Mouse (Mus musculus): ENCODE results near the gene Serinc3.
"Not testable (repeated sequence)": the region's sequence is repeated elsewhere in the genome, so short reads cannot be mapped to it uniquely, and the experiment has no call there.

The Serinc3 gene

GRCm38 (mm10) chr2:163644575-163645385, at the start of gene Serinc3:
TSS of gene Serinc3 (minus strand) at chr2:163645131.
- DNase-seq (ENCODE audit: extremely low read depth, low read depth, low spot score), result no peak

GRCm38 (mm10) chr2:163693716-163694314, 48.9 kb upstream of the Serinc3 start:
- no peak for DNase-seq (ENCODE audit: extremely low read depth, low read depth, low spot score)

GRCm38 (mm10) chr2:163692873-163693612, 48.1 kb upstream of the Serinc3 start:
- no peak for DNase-seq (ENCODE audit: extremely low read depth, low read depth, low spot score)

GRCm38 (mm10) chr2:163691846-163692605, 47.1 kb upstream of the Serinc3 start:
- DNase-seq (ENCODE audit: extremely low read depth, low read depth, low spot score), result no peak

GRCm38 (mm10) chr2:163690409-163691304, 45.7 kb upstream of the Serinc3 start:
- DNase-seq (ENCODE audit: extremely low read depth, low read depth, low spot score), result no peak

GRCm38 (mm10) chr2:163689771-163690170, 44.8 kb upstream of the Serinc3 start:
- DNase-seq (ENCODE audit: extremely low read depth, low read depth, low spot score), result no peak

GRCm38 (mm10) chr2:163688377-163688776, 43.4 kb upstream of the Serinc3 start:
- not testable (repeated sequence) for DNase-seq (ENCODE audit: extremely low read depth, low read depth, low spot score)

- DNase-seq (ENCODE audit: extremely low read depth, low read depth, low spot score), result no peak
Observed at GRCm38 (mm10) chr2:163686886-163687285, 42.0 kb upstream of the Serinc3 start.

- DNase-seq (ENCODE audit: extremely low read depth, low read depth, low spot score), result no peak
Observed at GRCm38 (mm10) chr2:163686233-163686632, 41.3 kb upstream of the Serinc3 start.

- DNase-seq (ENCODE audit: extremely low read depth, low read depth, low spot score), result no peak
Observed at GRCm38 (mm10) chr2:163685761-163686200, 40.9 kb upstream of the Serinc3 start.

- DNase-seq (ENCODE audit: extremely low read depth, low read depth, low spot score), result no peak
Observed at GRCm38 (mm10) chr2:163685287-163685686, 40.4 kb upstream of the Serinc3 start.

- DNase-seq (ENCODE audit: extremely low read depth, low read depth, low spot score), result no peak
Observed at GRCm38 (mm10) chr2:163682344-163682743, 37.4 kb upstream of the Serinc3 start.

GRCm38 (mm10) chr2:163676745-163677144, 31.8 kb upstream of the Serinc3 start:
- DNase-seq (ENCODE audit: extremely low read depth, low read depth, low spot score), result no peak

- DNase-seq (ENCODE audit: extremely low read depth, low read depth, low spot score), result no peak
Observed at GRCm38 (mm10) chr2:163676321-163676720, 31.4 kb upstream of the Serinc3 start.

- no peak for DNase-seq (ENCODE audit: extremely low read depth, low read depth, low spot score)
Observed at GRCm38 (mm10) chr2:163675662-163676061, 30.7 kb upstream of the Serinc3 start.

GRCm38 (mm10) chr2:163675144-163675619, 30.3 kb upstream of the Serinc3 start:
- DNase-seq (ENCODE audit: extremely low read depth, low read depth, low spot score), result no peak

- DNase-seq (ENCODE audit: extremely low read depth, low read depth, low spot score), result no peak
Observed at GRCm38 (mm10) chr2:163674397-163674796, 29.5 kb upstream of the Serinc3 start.

- DNase-seq (ENCODE audit: extremely low read depth, low read depth, low spot score), result no peak
Observed at GRCm38 (mm10) chr2:163670872-163671594, 26.1 kb upstream of the Serinc3 start.

- no peak for DNase-seq (ENCODE audit: extremely low read depth, low read depth, low spot score)
Observed at GRCm38 (mm10) chr2:163667045-163667444, 22.1 kb upstream of the Serinc3 start.

Data from fat pad, adult 2 months (tissue).